Mouse (Mus musculus) erythroblast, adult 5-6 weeks (primary cell): Measurements from ENCODE around the gene Clic4. TPM values are rescaled to one million over a fixed set of nuclear protein-coding genes. Genes with fewer than 3 reads are reported as not detected.

ENCODE experiments used
- ATAC-seq: replicated peaks from 2 replicates; pipeline ENCODE4 v1.8.0; 2016; ENCODE audit warnings: moderate number of reproducible peaks, mild to moderate bottlenecking, moderate TSS enrichment, inconsistent platforms; ENCODE audit not compliant: poor library complexity, low FRiP score, severe bottlenecking
- total RNA-seq, 2 experiments: library from RNA; stranded (forward) in 1 of 2; stranded (reverse) in 1 of 2; fragments of 150-400 nt in 1 of 2; fragments of 200-764, 138-1000 nt in 1 of 2; gene quantifications; 2 replicates each; pipeline versions ENCODE4 v1.2.3 to v1.2.4; 2015 to 2017; ENCODE audit warnings: low replicate concordance in 2 of 2

Gene Clic4
- total RNA-seq, 2 experiments from 2014 or later, result 24.6 to 44.6 TPM

- ATAC-seq, result no peak
These were observed 2.8 kb downstream of the Clic4 start for GRCm38 (mm10) chr4:135269656-135270341.

DNA sequence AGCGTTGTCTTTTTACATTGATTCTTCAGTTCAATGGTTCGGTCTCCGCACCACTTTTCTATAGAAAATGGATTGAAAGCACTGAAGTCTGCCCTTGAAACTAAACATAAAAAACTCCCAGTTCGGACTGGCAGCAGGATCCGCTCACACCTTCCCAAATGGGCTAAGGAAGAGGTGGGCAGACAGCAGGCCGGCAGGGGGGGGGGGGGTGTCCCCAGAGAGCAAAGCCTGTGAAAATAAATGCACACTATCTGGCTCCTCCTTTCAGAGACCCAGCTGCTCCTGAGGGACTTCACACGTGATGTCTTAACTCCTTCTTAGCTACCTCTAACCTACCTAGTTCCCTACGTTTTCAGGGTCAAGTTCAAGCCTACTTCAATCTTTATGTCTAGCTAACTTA lies 5.1 kb downstream of the Clic4 start:
- ATAC-seq, result no peak

GRCm38 (mm10) chr4:135266987-135267386 lies 5.6 kb downstream of the Clic4 start:
- ATAC-seq, result no peak

- no peak for ATAC-seq
These were observed 12.2 kb downstream of the Clic4 start for GRCm38 (mm10) chr4:135260434-135260833.

GRCm38 (mm10) chr4:135258521-135258920 lies 14.1 kb downstream of the Clic4 start:
- no peak for ATAC-seq

GRCm38 (mm10) chr4:135257881-135258476 lies 14.6 kb downstream of the Clic4 start:
- ATAC-seq, result no peak

DNA sequence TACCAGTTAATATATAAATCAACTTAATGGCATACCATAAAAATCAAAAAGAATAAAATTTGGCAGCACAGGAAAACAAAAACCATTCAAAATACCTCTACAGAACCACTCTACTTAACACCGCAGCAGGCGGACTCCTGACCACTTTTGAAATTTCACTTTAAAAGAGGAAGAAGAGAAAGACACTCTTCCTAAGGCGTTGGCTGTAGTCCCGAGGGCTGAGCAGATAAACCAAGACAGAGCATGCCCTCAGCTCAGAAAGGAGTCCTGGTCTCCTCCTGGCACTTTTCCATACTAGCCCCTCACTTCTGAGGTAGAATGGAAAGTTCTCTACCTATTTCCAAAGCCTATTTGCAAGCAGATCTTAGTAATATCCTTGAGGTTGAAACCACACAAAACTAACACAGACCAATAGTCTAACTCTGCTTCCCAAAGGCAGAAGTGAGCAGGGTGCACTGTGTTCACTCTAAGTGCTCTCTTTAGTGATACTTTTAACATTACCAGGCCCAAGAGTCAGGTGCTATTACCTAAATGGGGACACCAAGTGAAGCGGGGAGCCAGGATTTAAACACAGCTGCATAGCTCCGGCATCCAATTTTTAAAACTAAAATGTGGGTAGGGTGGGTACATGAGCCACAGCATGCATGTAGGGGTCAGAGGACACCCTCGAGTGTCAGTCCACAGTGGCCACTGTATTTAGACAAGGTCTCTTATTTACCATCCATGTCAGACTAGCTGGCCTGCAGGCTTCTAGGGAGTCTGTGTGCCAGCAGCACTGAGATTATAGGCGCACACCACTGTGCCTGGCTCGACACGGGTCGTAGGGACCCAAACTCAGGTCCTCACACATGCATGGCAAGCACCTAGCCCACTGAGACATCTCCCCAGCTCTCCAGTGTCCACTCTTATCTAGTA lies 15.8 kb downstream of the Clic4 start:
- peak; percentile 24; the same call in 1 of the 2 replicates for ATAC-seq

DNA sequence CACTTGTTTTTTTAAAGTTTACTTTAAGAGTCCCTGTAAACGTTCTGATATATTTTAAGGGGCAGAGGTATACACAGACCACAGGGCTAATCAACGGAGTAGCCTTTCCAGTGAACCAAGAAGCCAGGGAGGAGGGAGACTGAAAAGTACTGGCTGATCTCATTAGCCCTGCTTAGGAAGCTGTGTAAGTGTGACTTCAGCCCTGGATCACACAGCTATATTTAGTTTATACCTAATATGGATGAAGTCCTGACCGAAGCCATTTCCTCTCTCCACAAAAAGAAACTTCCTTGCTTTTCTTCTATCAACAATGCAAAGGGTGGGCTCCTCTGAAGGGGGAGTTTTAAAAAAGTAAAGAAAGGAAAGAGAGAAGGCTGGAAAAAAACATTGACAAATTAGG lies 17.8 kb downstream of the Clic4 start:
- ATAC-seq, result no peak

DNA sequence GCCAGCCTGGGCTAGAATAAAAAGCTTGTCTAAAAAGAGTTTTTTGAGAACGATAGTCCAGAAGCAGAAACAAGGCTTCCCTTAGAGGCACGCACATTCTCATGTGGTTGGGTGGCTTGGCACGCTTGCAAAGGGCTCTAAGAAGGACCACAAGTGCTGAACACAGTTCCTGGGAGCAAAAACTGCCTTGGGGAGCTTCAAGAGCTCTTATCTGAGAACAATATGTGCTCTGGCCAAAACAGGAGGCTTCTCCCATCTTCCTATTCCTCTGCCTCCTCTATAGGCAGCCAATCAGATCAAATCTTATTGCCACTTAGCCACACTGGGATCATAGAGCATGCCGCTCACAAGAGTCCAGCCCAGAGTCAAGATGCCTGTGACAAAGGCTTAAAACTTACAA lies 18.3 kb downstream of the Clic4 start:
- ATAC-seq, result no peak

DNA sequence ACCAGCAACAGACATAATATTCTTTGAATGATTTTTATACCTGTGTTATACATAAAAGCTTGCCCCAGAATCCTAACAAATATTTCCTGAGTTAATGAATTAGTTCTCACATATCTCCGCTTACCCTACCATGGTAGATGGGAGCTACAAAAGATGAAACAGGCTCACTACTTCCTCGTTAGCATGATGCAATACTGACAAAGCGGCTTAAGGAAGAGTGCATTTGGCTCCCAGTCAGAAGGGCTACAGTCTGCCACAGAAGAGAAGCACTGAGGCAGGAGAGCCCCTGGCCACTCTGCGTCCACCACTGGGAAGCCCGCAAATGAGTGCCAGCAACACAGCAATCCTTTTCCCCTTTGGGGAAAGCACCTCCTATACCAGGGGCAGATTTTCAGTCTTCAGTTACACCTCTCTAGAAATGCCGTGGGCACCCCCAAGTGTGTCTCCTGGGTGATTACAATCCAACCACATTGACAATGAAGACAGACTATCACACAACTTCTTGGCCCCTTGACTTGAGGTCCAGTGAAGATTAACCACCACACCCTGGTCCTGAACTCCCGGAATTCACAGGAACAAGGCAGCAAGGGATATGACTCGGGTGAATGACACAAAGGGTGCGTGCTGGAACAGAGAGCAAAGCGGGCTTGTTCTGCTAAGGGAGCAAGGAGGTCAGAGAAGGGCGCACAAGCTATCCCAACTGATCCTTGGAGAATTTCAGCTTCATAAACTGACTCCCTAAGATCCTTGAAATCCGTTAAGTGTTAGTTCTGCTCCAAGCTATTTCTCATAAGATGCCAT lies 19.2 kb downstream of the Clic4 start:
- ATAC-seq, result no peak

DNA sequence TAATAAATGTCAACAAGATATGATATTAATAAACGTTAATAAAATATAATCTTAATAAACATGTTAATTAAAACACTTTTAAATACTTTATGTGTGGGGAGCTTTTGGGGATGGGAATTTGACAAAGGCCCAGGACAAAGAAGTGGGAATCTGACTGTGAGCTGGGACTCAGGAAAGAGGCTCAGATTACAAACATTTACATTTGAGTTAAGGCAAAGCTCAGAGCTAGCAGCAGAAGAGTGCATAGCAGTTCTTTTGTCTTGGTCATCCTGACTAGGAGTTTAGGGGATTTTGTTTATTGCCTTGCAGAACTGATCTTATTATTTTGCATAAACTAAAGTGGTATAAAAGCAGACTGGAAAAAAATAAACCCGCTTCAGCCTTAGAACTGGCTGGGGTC lies 20.8 kb downstream of the Clic4 start:
- ATAC-seq, result no peak

DNA sequence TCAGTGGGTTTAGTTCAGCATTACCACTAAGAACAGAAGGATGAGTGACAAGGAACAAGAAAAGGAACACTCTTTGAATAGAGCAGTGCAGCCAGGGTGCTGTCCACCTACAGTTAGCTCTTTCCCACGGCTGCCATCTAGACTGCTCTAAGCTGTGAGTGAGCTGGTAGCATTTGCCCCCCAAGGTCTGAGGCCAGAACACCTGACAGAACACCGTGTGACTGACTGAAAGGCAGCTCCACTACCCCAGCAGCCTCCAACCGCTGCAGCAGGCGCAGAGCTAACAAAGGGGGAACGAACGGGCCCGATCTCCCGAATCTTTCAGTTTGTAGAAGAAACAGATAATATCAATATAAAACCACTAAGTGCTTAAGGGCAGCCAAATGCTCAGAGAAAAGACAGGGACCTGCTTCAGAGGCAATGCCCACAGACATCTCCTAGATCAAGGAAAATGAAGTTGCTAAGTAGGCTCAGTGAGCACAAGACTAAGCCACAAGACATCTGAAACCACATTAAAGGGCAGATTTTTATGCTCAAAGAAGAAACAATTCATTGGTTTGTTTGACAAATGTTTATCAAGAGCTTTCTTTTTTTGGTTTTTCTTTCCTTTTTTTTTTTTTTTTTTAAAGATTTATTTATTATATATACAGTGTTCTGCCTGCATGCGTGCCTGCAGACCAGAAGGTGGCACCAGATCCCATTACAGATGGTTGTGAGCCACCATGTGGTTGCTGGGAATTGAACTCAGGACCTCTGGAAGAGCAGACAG lies 24.2 kb downstream of the Clic4 start:
- no peak for ATAC-seq

DNA sequence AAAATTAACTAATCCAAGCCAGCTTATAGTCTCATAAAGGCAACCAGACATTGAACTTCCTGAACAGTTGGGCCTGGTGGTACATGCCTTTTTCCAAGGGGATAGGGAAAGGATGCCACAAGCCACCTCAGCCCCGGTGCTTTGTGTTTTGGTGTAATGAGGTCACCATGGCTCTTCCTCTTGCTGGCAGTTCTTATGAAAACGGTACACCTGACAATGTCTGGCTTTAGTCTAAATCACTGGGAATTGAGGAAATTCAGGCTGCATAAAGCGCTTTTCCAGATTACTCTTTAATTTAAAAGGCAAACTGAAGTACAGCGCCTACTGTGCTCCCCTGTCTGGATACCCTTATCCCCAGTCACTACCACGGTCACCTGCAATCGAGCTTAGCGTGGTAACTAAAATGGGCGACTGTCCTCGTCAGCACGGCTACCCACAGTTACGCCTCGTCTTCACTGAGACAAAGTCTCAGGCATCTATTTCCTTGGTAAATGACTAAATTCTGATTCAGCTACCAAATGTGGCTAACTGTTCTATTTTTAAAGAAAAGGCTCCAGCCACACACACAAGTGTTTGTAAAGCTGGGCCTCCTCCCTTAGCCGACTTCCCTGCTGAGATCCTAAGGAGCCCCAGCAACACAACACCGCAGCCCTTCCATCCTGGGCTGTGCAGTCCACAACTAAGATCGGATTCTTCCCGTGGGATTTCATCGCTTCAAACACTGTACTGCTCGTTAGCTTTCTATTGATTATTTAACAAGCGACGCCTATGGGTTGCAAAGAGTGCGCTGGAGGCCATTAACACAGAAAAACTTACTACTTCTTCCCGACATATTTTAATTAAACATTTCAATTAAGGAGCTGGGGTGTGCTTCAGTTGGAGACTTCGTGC lies 25.5 kb downstream of the Clic4 start:
- ATAC-seq, result no peak

GRCm38 (mm10) chr4:135246444-135246843 lies 26.2 kb downstream of the Clic4 start:
- no peak for ATAC-seq

GRCm38 (mm10) chr4:135245841-135246240 lies 26.8 kb downstream of the Clic4 start:
- ATAC-seq, result no peak

DNA sequence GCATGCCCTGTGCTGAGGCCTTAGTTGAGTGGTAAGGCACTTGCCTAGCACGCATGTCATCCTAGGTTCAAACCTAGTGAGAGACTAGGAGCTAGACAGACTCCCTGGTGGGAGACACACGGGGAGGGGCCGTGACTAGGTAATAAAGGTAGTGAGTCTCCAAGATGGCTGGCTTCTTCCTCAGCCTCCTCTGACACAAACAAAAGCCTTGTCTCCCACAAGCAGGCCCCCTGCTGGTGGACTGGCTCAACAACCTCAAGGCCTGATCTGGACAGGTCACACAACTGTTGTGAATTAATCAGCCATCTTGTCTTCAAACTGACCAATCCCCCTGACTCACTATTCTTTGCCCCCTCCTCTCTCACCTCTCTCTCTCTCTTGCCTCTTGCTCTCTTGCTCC lies 28.3 kb downstream of the Clic4 start:
- ATAC-seq, result peak; percentile 54

GRCm38 (mm10) chr4:135242913-135243541 lies 29.6 kb downstream of the Clic4 start:
- no peak for ATAC-seq

GRCm38 (mm10) chr4:135242383-135242782 lies 30.2 kb downstream of the Clic4 start:
- no peak for ATAC-seq
